In genomic region chr9:46013616-46014015, GRCm38 (mm10) we compare ENCODE assay signal across 9 mouse cellular contexts. TPM values are rescaled to one million over a fixed set of nuclear protein-coding genes. Genes with fewer than 3 reads are reported as not detected.
DNase-seq lines count a peak whose midpoint lies in the region; ATAC-seq and TF ChIP-seq lines count a peak whose summit lies in the region.
"Had no signal": no experiment of that assay in that cellular context is flagged by ENCODE, and none has a peak within 500 bp of the region (broad histone marks: within the 10 kb centered on the region; RNA-seq: fewer than 3 reads in every experiment).

No protein-coding gene starts in this region.

- no peak for TF ChIP-seq POLR2A in MEL (IDR thresholded peaks at IDR 0.05; ENCODE audit: control insufficient read depth in 1 of 2, insufficient read depth in 1 of 2, low read depth in 1 of 2, low read length in 2 of 2, poor library complexity in 1 of 2)

- H3K9ac ChIP-seq in heart, embryonic 11.5 days (ENCODE audit: low read depth, low read length), result peak overlapping the region; percentile 98
- H3K9ac ChIP-seq in MEL (ENCODE audit: control insufficient read depth, low read depth, low read length, poor library complexity, severe bottlenecking), result peak overlapping the region; percentile 99
- peak overlapping the region; percentile 99 for H3K9ac ChIP-seq in heart, embryonic 15.5 days

- peaks cover 61% of the 10 kb centered on the region for H3K79me2 ChIP-seq in MEL (ENCODE audit: control insufficient read depth, insufficient read depth, low read length, poor library complexity)
- H3K79me2 ChIP-seq in macrophage (ENCODE audit: inconsistent target), result peaks cover 56% of the 10 kb centered on the region

- peaks cover 37% of the 10 kb centered on the region for H3K4me1 ChIP-seq in heart, embryonic 11.5 days (ENCODE audit: control insufficient read depth, insufficient read depth, low read length)
- H3K4me1 ChIP-seq in MEL (ENCODE audit: control insufficient read depth in 1 of 2, insufficient read depth in 2 of 2, low read length in 2 of 2), result peaks cover 10 to 24% of the 10 kb centered on the region in 2 experiments
- H3K4me1 ChIP-seq in heart, embryonic 15.5 days (replicated peaks), result peaks cover 50% of the 10 kb centered on the region

- no peak for TF ChIP-seq CTCF in MEL (IDR thresholded peaks at IDR 0.05 in 2 of 3, conservative IDR thresholded peaks at IDR 0.05 in 1 of 3; ENCODE audit: control insufficient read depth in 1 of 3, insufficient read depth in 1 of 3, low read depth in 2 of 3, low read length in 3 of 3, poor library complexity in 1 of 3, severe bottlenecking in 1 of 3)

- H3K4me3 ChIP-seq in heart, embryonic 11.5 days (ENCODE audit: low read depth, low read length), result peak overlapping the region; percentile 96
- H3K4me3 ChIP-seq in MEL (ENCODE audit: control insufficient read depth in 1 of 2, insufficient read depth in 1 of 2, low read depth in 2 of 2, low read length in 2 of 2) (peak overlapping the region; percentile 90 to 93), macrophage (ENCODE audit: inconsistent target) (peak overlapping the region; percentile 67)
- peak overlapping the region; percentile 82 for H3K4me3 ChIP-seq in heart, embryonic 15.5 days

- H3K36me3 ChIP-seq in heart, embryonic 11.5 days (ENCODE audit: control insufficient read depth, insufficient read depth, low read length), result no peaks in the 10 kb centered on the region; the same call in 1 of the 2 replicates
- peaks cover 3 to 39% of the 10 kb centered on the region in 2 experiments; a peak in 3 of 4 replicates for H3K36me3 ChIP-seq in MEL (ENCODE audit: control insufficient read depth in 1 of 2, insufficient read depth in 2 of 2, low read length in 2 of 2)
- no peaks in the 10 kb centered on the region for H3K36me3 ChIP-seq in heart, embryonic 15.5 days
- no peaks in the 10 kb centered on the region for H3K36me3 ChIP-seq in macrophage (ENCODE audit: inconsistent target)

- no peak for DNase-seq in heart, adult 8-10 months (ENCODE audit: low spot score)
- DNase-seq in MEL (ENCODE audit: low read depth, low spot score), result no peak
- DNase-seq in spleen, postnatal 10 days (ENCODE audit: low spot score in 2 of 2), result no peak
- DNase-seq in left cerebral cortex, postnatal 25 days (ENCODE audit: low spot score in 2 of 2), result no peak

- intact Hi-C loops in left cerebral cortex, postnatal 25 days (cut with DNase I), result loop anchor here (1.0 kb wide), 1 partner anchor 70 kb away; no protein-coding TSS in a partner anchor

- ATAC-seq in heart, embryonic 11.5 days (replicated peaks; ENCODE audit: insufficient number of reproducible peaks, low FRiP score, low TSS enrichment), result no peak
- ATAC-seq in heart, embryonic 15.5 days (replicated peaks; ENCODE audit: insufficient number of reproducible peaks, insufficient read depth, low FRiP score, low read depth), result no peak
- ATAC-seq in erythroid progenitor cell, adult 5-6 weeks (replicated peaks; ENCODE audit: low FRiP score, poor library complexity, severe bottlenecking), result no peak

- no peaks in the 10 kb centered on the region for H3K9me3 ChIP-seq in heart, embryonic 11.5 days (replicated peaks; ENCODE audit: control insufficient read depth, low read length)
- no peaks in the 10 kb centered on the region for H3K9me3 ChIP-seq in MEL (replicated peaks; ENCODE audit: insufficient read depth, low read length)
- H3K9me3 ChIP-seq in heart, embryonic 15.5 days (replicated peaks), result no peaks in the 10 kb centered on the region

- peak overlapping the region; percentile 69 for H3K4me2 ChIP-seq in heart, embryonic 11.5 days
- H3K4me2 ChIP-seq in heart, embryonic 15.5 days, result peak overlapping the region; percentile 85

- no peaks in the 10 kb centered on the region for H3K27me3 ChIP-seq in heart, embryonic 11.5 days (ENCODE audit: control insufficient read depth, insufficient read depth, low read length)
- H3K27me3 ChIP-seq in MEL (ENCODE audit: control insufficient read depth in 1 of 2, insufficient read depth in 2 of 2, low read length in 2 of 2), result no peaks in the 10 kb centered on the region
- no peaks in the 10 kb centered on the region for H3K27me3 ChIP-seq in heart, embryonic 15.5 days
- H3K27me3 ChIP-seq: Patski had no signal

- H3K27ac ChIP-seq in heart, embryonic 11.5 days (ENCODE audit: low read depth, low read length), result peak overlapping the region; percentile 90
- H3K27ac ChIP-seq in MEL (ENCODE audit: control insufficient read depth, low read depth, low read length) (peak overlapping the region; percentile 66), macrophage (peak overlapping the region; percentile 53)
- H3K27ac ChIP-seq in heart, embryonic 15.5 days, result peak overlapping the region; percentile 93

- WGBS in heart, embryonic 11.5 days (ENCODE audit: insufficient replicate concordance), result 1% methylated on average over 5 of the region's 5 CpGs
- 0% methylated on average over 5 of the region's 5 CpGs for WGBS in heart, embryonic 15.5 days
- 4% methylated on average over 5 of the region's 5 CpGs for WGBS in macrophage (ENCODE audit: missing documents)

- TF ChIP-seq EP300 in MEL (IDR thresholded peaks at IDR 0.05; ENCODE audit: low read depth in 1 of 2, low read length in 2 of 2), result no peak

- no peak for TF ChIP-seq RAD21 in MEL (IDR thresholded peaks at IDR 0.05; ENCODE audit: low read depth, low read length)

TF ChIP-seq in MEL, 35 proteins besides CTCF, POLR2A, EP300 and RAD21 (continues in another document):
- no peak for TF ChIP-seq CHD2 (IDR thresholded peaks at IDR 0.05; ENCODE audit: low read length)
- TF ChIP-seq POLR2AphosphoS5 (IDR thresholded peaks at IDR 0.05; ENCODE audit: borderline replicate concordance, low read depth, low read length), result no peak
- no peak for TF ChIP-seq ZNF384 (IDR thresholded peaks at IDR 0.05; ENCODE audit: low read depth, low read length)
- TF ChIP-seq SIN3A (IDR thresholded peaks at IDR 0.05; ENCODE audit: low read length), result no peak
- TF ChIP-seq ZKSCAN1 (IDR thresholded peaks at IDR 0.05; ENCODE audit: low read depth, low read length), result no peak
- TF ChIP-seq MAX (IDR thresholded peaks at IDR 0.05; ENCODE audit: low read length), result no peak
- TF ChIP-seq USF1 (IDR thresholded peaks at IDR 0.05; ENCODE audit: low read depth, low read length), result no peak
- TF ChIP-seq GATA1 (IDR thresholded peaks at IDR 0.05; ENCODE audit: low read depth, low read length), result no peak
- no peak for TF ChIP-seq HCFC1 (IDR thresholded peaks at IDR 0.05; ENCODE audit: low read depth, low read length)
- TF ChIP-seq KAT2A (conservative IDR thresholded peaks at IDR 0.05; ENCODE audit: low read depth, low read length), result no peak

RNA-seq across cellular contexts. Expression of gene Sik3, which starts 1.0 kb away (rescaled TPM):
- polyA plus RNA-seq in heart, embryonic 11.5 days (2014; fragmentation: Nextera tagmentation; extraction: Ambion mirVana), result 10.0 and 10.1 TPM in 2 replicates
- total RNA-seq in heart, adult 8-10 months (2022), result 10 to 100 TPM; 62.0 to 81.1 (median 73.3) TPM
- 63.3 and 78.7 TPM in 2 replicates for total RNA-seq in MEL (2012; rRNA removed)
- polyA plus RNA-seq in MEL (2012; ENCODE audit: insufficient read depth in 1 of 2, insufficient read length in 2 of 2, low read depth in 1 of 2, low replicate concordance in 2 of 2, missing spikeins in 1 of 2) (100 to 1,000 TPM in 1 of 2 experiments, not detected in 1; 111 TPM), macrophage (2018) (23.4 to 34.1 TPM (median 27.7 TPM) in 3 replicates)
- 11.7 and 14.4 TPM in 2 replicates for polyA plus RNA-seq in heart, embryonic 15.5 days (2015; fragmentation: Nextera tagmentation; extraction: Ambion mirVana)
- total RNA-seq in macrophage (2018; cell fraction: chromatin; rRNA removed), result 100 to 1,000 TPM in 1 of 26 experiments, 10 to 100 TPM in 25; 48.0 to 104 (median 68.7) TPM
- total RNA-seq in macrophage (2018; cell fraction: cytosol; rRNA removed), result 10 to 100 TPM; 28.5 to 38.5 (median 33.2) TPM
- total RNA-seq in macrophage (2018; cell fraction: nucleus; rRNA removed), result 100 to 1,000 TPM in 1 of 26 experiments, 10 to 100 TPM in 25; 34.7 to 106 (median 47.5) TPM
- total RNA-seq in erythroid progenitor cell, adult 5-6 weeks (2015; ENCODE audit: low replicate concordance), result 4.6 and 6.5 TPM in 2 replicates
- 1.4 and 11.6 TPM in 2 replicates for total RNA-seq in erythroid progenitor cell, adult 5-6 weeks (2017; ENCODE audit: low replicate concordance)
- 100 to 1,000 TPM; 114 to 121 TPM for total RNA-seq in left cerebral cortex, postnatal 25 days (2021)

RNA-seq across cellular contexts. Expression of gene Pafah1b2, which starts 1.1 kb away (rescaled TPM):
- 155 and 163 TPM in 2 replicates for polyA plus RNA-seq in heart, embryonic 11.5 days (2014; fragmentation: Nextera tagmentation; extraction: Ambion mirVana)
- 10 to 100 TPM; 44.4 to 54.1 (median 49.2) TPM for total RNA-seq in heart, adult 8-10 months (2022)
- 125 and 127 TPM in 2 replicates for total RNA-seq in MEL (2012; rRNA removed)
- polyA plus RNA-seq in MEL (2012; ENCODE audit: insufficient read depth in 1 of 2, insufficient read length in 2 of 2, low read depth in 1 of 2, low replicate concordance in 2 of 2, missing spikeins in 1 of 2) (100 to 1,000 TPM; 131 to 178 TPM), macrophage (2018) (39.7 to 51.8 TPM (median 44.3 TPM) in 3 replicates)
- polyA plus RNA-seq in heart, embryonic 15.5 days (2015; fragmentation: Nextera tagmentation; extraction: Ambion mirVana), result 105 and 124 TPM in 2 replicates
- total RNA-seq in macrophage (2018; cell fraction: chromatin; rRNA removed), result 10 to 100 TPM; 18.0 to 72.1 (median 46.9) TPM
- total RNA-seq in macrophage (2018; cell fraction: cytosol; rRNA removed), result 10 to 100 TPM; 40.4 to 64.0 (median 54.2) TPM
- total RNA-seq in macrophage (2018; cell fraction: nucleus; rRNA removed), result 10 to 100 TPM; 20.5 to 64.1 (median 40.6) TPM
- total RNA-seq in erythroid progenitor cell, adult 5-6 weeks (2015; ENCODE audit: low replicate concordance), result 29.3 and 31.4 TPM in 2 replicates
- 52.9 and 68.6 TPM in 2 replicates for total RNA-seq in erythroid progenitor cell, adult 5-6 weeks (2017; ENCODE audit: low replicate concordance)
- total RNA-seq in left cerebral cortex, postnatal 25 days (2021), result 100 to 1,000 TPM; 203 to 206 TPM

RNA-seq across cellular contexts. Expression of gene Sidt2, which starts 58.6 kb away (rescaled TPM):
- 34.7 and 36.0 TPM in 2 replicates for polyA plus RNA-seq in heart, embryonic 11.5 days (2014; fragmentation: Nextera tagmentation; extraction: Ambion mirVana)
- total RNA-seq in heart, adult 8-10 months (2022), result 10 to 100 TPM; 62.1 to 77.4 (median 69.0) TPM
- total RNA-seq in MEL (2012; rRNA removed), result 22.4 and 27.0 TPM in 2 replicates
- 10 to 100 TPM in 1 of 2 experiments, not detected in 1; 71.8 TPM for polyA plus RNA-seq in MEL (2012; ENCODE audit: insufficient read depth in 1 of 2, insufficient read length in 2 of 2, low read depth in 1 of 2, low replicate concordance in 2 of 2, missing spikeins in 1 of 2)
- polyA plus RNA-seq in heart, embryonic 15.5 days (2015; fragmentation: Nextera tagmentation; extraction: Ambion mirVana), result 31.4 and 41.7 TPM in 2 replicates
- total RNA-seq in macrophage (2018; cell fraction: chromatin; rRNA removed), result 100 to 1,000 TPM in 23 of 26 experiments, 10 to 100 TPM in 3; 72.4 to 298 (median 167) TPM
- 100 to 1,000 TPM in 13 of 26 experiments, 10 to 100 TPM in 13; 44.5 to 165 (median 81.6) TPM for total RNA-seq in macrophage (2018; cell fraction: cytosol; rRNA removed)
- 100 to 1,000 TPM in 13 of 26 experiments, 10 to 100 TPM in 13; 65.9 to 220 (median 115) TPM for total RNA-seq in macrophage (2018; cell fraction: nucleus; rRNA removed)
- 48.8 to 139 TPM (median 91.4 TPM) in 3 replicates for polyA plus RNA-seq in macrophage (2018)
- total RNA-seq in erythroid progenitor cell, adult 5-6 weeks (2015; ENCODE audit: low replicate concordance), result 16.3 and 20.5 TPM in 2 replicates
- total RNA-seq in erythroid progenitor cell, adult 5-6 weeks (2017; ENCODE audit: low replicate concordance), result 17.2 and 22.2 TPM in 2 replicates
- total RNA-seq in left cerebral cortex, postnatal 25 days (2021), result 10 to 100 TPM; 85.2 to 91.7 TPM
